Mouse (Mus musculus): ENCODE data around the gene Arid4a. TPM values are rescaled to one million over a fixed set of nuclear protein-coding genes. Genes with fewer than 3 reads are reported as not detected.

Arid4a gene
- polyA plus RNA-seq, 1 experiment from 2014 or later: 42.9 TPM

DNA sequence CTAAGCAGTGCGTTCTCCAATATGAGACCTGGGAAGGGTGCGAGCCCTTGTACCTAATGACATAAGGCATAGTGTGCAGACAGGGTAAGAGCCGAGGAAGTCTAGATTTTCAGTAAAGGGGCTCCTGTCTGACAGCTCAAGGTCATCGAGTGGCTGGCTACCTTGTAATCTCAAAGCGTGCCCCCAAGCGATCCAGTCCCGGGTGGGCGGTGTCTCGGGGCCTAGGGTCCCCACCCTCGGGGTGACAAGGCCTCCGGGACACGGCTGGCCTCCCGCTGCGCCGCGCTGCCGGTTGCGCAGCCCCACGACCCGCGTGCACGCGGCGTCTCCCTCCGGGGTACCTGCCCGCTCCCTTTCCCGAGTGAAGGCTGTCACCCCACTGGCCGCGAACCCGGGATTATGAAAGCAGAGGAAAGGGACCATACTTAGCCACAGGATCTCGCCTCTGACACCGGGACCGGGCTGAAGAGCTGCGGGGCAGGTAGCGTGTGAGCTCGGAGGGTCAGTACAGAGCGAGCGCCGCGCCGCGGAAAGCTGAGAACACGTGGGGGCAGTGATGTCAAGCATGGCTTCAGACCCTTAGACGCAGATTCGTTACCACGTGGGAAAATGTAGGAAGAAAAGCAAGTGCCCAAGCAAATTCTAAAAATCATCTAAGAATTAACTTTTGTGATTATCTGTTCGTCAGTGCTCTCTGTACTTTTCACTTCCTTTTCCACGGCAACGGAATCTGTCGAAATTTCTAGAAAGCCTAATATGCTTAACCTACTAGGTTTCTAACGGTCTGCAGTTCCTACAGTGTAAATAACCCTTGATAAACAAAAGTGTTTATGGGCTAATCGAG lies 120.6 kb downstream of the Arid4a start, which contains the start of the genes Timm9 and 2700049A03Rik:
Gene Timm9 (minus strand): TSS at position 555 of the 844 bp plus-strand sequence.
Gene 2700049A03Rik (plus strand): TSS at position 719 of the 844 bp plus-strand sequence.
- Histone ChIP-seq H3K9ac (peak within 1 kb of the TSS; percentile 96), H3K27ac (peak within 1 kb of the TSS; percentile 79), H3K4me2 (replicated peaks) (peak within 1 kb of the TSS; percentile 95), H3K36me3 (peaks cover 31% of the 10 kb centered on the region), H3K9me3 (no peaks in the 10 kb centered on the region), H3K27me3 (no peaks in the 10 kb centered on the region), H3K4me3 (peak within 1 kb of the TSS; percentile 94), H3K4me1 (peaks cover 29% of the 10 kb centered on the region)
- peak; percentile 89 for ATAC-seq (ENCODE audit: low FRiP score, low read depth)
- under 1% methylated on average over 52 of the region's 52 CpGs for WGBS

DNA sequence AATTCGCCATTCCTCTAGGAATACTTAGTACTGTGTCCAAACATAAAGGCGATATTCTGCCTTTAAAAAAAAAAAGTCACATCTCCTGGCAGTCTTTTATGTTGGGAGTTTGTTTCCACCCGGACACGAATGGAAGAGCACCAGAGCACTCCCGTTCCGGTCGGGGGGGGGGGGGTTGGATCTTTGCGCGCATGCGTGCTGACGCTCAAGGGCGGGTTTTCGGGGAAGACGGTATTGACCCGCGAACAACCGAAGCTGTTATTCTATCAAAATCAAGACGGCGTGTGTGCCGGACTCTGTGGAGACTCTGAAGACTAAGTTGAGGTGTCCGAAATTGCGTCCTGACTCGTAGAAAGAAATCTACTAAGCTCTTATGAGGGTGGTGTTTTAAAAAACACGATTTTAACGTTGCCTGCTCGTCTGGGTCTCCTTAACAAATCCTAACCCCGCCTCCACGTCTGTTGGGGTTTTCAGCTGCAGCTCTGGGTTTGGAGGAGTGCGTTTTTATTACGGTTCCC lies 121.2 kb downstream of the Arid4a start:
- peak overlapping the region; percentile 79 for H3K27ac ChIP-seq
- WGBS: under 1% methylated on average over 30 of the region's 30 CpGs
- ATAC-seq (ENCODE audit: low FRiP score, low read depth): peak; percentile 79
- H3K9ac ChIP-seq: peak overlapping the region; percentile 96
- H3K4me1 ChIP-seq: peaks cover 29% of the 10 kb centered on the region
- no peaks in the 10 kb centered on the region for H3K9me3 ChIP-seq
- peak overlapping the region; percentile 94 for H3K4me3 ChIP-seq
- H3K36me3 ChIP-seq: peaks cover 32% of the 10 kb centered on the region
- H3K27me3 ChIP-seq: no peaks in the 10 kb centered on the region
- H3K4me2 ChIP-seq (replicated peaks): peak overlapping the region; percentile 95

DNA sequence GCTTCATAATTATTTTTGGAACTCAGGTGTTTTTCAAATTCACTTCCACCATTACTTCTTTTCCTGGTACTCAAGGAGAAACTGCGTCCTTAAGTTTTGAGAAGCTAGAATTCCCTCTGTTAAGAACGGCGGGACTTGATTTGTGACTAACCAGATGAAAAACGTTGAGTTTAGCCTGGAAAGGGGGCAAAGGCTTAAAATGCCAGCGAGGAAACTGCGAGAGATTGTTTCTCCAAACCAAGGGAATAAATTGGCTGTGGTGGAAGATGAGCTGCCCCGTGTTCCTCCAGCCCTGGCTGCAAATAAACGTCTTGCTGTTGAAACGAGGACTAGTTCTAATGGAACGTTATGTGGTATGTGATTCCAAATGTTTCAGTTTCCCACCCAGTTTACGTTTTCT lies 121.9 kb downstream of the Arid4a start:
- peak overlapping the region; percentile 95 for H3K4me2 ChIP-seq (replicated peaks)
- no peaks in the 10 kb centered on the region for H3K9me3 ChIP-seq
- H3K27me3 ChIP-seq: no peaks in the 10 kb centered on the region
- no peak for ATAC-seq (ENCODE audit: low FRiP score, low read depth)
- H3K9ac ChIP-seq: peak overlapping the region; percentile 78
- H3K4me1 ChIP-seq: peaks cover 29% of the 10 kb centered on the region
- peak overlapping the region; percentile 94 for H3K4me3 ChIP-seq
- no peak overlapping the region for H3K27ac ChIP-seq
- 4% methylated on average over 11 of the region's 11 CpGs for WGBS
- peaks cover 33% of the 10 kb centered on the region for H3K36me3 ChIP-seq

DNA sequence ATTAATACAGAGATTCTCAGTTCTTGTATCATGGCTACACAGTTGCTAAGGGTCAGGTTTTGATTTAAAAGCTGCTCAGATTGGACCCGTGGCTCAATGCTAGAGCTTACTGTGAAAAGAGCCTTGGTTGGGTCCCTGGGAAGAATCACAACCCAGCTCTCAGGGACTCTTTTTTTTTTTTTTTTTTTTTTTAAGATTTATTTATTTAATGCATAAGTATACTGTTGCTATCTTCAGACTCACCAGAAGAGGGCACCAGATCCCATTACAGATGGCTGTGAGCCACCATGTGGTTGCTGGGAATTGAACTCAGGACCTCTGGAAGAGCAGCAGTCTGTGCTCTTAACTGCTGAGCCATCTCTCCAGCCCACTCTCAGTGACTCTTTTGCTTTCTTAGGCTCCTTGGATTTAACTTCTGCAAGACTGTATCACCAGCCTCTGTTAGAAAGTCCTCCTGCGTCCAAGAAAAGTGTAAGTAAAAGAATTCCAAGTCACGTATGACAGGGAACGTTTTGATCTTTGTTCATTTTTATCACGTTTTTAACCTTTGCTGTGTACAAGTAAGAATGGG lies 123.6 kb downstream of the Arid4a start:
- WGBS: 81% methylated on average over 5 of the region's 5 CpGs
- no peak overlapping the region for H3K4me3 ChIP-seq
- peak overlapping the region; percentile 95; the same call in 1 of the 2 replicates for H3K4me2 ChIP-seq (replicated peaks)
- H3K27ac ChIP-seq: no peak overlapping the region
- no peak for ATAC-seq (ENCODE audit: low FRiP score, low read depth)
- peaks cover 46% of the 10 kb centered on the region for H3K36me3 ChIP-seq
- H3K27me3 ChIP-seq: no peaks in the 10 kb centered on the region
- no peak overlapping the region for H3K9ac ChIP-seq
- H3K4me1 ChIP-seq: peaks cover 29% of the 10 kb centered on the region
- no peaks in the 10 kb centered on the region for H3K9me3 ChIP-seq

DNA sequence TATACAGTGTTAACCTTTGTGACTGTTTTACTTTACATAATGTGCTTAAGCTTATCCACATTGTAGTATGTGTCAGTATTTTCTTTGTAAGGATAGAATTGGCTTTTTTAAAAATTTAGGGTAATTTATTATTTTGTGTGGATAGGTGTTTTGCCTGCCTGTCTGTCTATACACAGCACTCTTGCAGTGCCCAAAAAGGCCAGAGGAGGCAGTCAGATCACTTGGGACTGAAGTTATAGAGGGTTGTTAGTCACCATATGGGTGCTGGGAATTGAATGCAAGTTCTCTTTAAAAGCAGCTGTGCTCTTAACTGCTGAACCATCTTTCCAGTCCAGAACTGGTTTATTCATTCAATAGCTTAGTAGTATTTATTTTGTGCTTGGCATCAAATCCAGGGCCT lies 125.4 kb downstream of the Arid4a start:
- no peak overlapping the region for H3K4me3 ChIP-seq
- H3K4me1 ChIP-seq: peaks cover 20% of the 10 kb centered on the region
- no peak overlapping the region for H3K9ac ChIP-seq
- no peaks in the 10 kb centered on the region for H3K9me3 ChIP-seq
- no peak for ATAC-seq (ENCODE audit: low FRiP score, low read depth)
- H3K27me3 ChIP-seq: no peaks in the 10 kb centered on the region
- H3K27ac ChIP-seq: no peak overlapping the region
- H3K36me3 ChIP-seq: peaks cover 63% of the 10 kb centered on the region
- H3K4me2 ChIP-seq (replicated peaks): no peak overlapping the region

DNA sequence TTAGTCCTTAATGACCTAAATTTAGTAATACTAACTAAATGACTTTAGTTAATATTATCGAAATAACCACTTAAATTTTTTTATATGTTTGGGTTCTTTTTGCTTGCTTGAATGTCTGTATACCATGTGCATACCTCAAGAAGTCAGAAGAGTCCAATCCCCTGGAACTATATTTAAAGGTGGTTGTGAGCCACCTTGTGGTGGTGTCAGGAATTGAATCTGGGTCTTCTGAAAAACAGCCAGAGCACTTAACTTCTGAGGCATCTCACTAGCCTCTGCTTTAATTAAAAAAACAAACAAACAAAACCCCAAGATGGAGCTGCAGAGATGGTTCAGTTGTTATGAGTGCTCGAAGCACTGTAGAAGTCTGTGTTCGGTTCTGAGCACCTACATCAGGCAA lies 131.9 kb downstream of the Arid4a start:
- no peaks in the 10 kb centered on the region for H3K27me3 ChIP-seq
- H3K4me3 ChIP-seq: no peak overlapping the region
- H3K4me1 ChIP-seq: no peaks in the 10 kb centered on the region
- no peak overlapping the region for H3K9ac ChIP-seq
- H3K36me3 ChIP-seq: peaks cover 82% of the 10 kb centered on the region
- no peak for ATAC-seq (ENCODE audit: low FRiP score, low read depth)
- no peak overlapping the region for H3K27ac ChIP-seq
- H3K4me2 ChIP-seq (replicated peaks): no peak overlapping the region
- no peaks in the 10 kb centered on the region for H3K9me3 ChIP-seq
- WGBS: 83% methylated on average over 3 of the region's 3 CpGs

Other genes starting within 250 kb of the Arid4a start
- gene Frmd6, start 190.5 kb upstream of the Arid4a start, polyA plus RNA-seq (2015; fragmentation: Nextera tagmentation; extraction: Ambion mirVana): 60.7 and 68.6 TPM in 2 replicates
- 244 and 273 TPM in 2 replicates for gene Actr10, start 78.1 kb upstream of the Arid4a start, polyA plus RNA-seq (2015; fragmentation: Nextera tagmentation; extraction: Ambion mirVana)
- 634 and 669 TPM in 2 replicates for gene Psma3, start 41.4 kb upstream of the Arid4a start, polyA plus RNA-seq (2015; fragmentation: Nextera tagmentation; extraction: Ambion mirVana)
- gene Tomm20l, start 95.4 kb downstream of the Arid4a start, polyA plus RNA-seq (2015; fragmentation: Nextera tagmentation; extraction: Ambion mirVana): not detected in 2 replicates
- gene Timm9, start 120.7 kb downstream of the Arid4a start, polyA plus RNA-seq (2015; fragmentation: Nextera tagmentation; extraction: Ambion mirVana): 78.8 and 79.2 TPM in 2 replicates
- 16.0 and 18.6 TPM in 2 replicates for gene 2700049A03Rik, start 120.9 kb downstream of the Arid4a start, polyA plus RNA-seq (2015; fragmentation: Nextera tagmentation; extraction: Ambion mirVana)

Data from limb, embryonic 13.5 days (tissue).